Mouse (Mus musculus): Measurements from ENCODE around the gene Kl.
A peak's percentile ranks its signal among the peaks of the same experiment; 100 is the strongest.

Gene Kl

GRCm38 (mm10) chr5:150967925-150968324 is 15.5 kb downstream of the Kl start:
- no peak for DNase-seq

DNA sequence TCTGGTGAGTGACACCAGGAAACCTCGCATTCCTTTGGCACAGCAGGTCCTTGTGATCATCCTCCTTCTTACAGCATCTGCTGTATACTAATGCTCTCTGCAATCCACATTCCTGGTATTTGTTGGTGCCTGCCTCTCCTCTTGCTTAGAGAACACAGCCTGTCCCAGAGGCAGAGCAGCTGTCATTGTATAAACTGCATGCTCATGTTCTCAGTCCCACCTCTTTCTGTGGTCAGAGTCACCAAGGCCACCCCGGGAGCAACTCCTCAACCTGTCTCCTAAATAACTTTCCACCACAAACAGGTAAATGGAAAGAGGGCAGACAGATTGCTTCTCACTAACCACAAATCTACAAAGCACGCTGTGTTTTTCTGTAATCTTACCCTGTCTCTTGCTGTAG is 18.1 kb downstream of the Kl start:
- DNase-seq, result no peak

- no peak for DNase-seq
These were observed 18.7 kb downstream of the Kl start for GRCm38 (mm10) chr5:150971126-150971525.

GRCm38 (mm10) chr5:150974226-150974625 is 21.8 kb downstream of the Kl start:
- no peak for DNase-seq

- no peak for DNase-seq
These were observed 25.1 kb downstream of the Kl start for GRCm38 (mm10) chr5:150977383-150977958.

DNA sequence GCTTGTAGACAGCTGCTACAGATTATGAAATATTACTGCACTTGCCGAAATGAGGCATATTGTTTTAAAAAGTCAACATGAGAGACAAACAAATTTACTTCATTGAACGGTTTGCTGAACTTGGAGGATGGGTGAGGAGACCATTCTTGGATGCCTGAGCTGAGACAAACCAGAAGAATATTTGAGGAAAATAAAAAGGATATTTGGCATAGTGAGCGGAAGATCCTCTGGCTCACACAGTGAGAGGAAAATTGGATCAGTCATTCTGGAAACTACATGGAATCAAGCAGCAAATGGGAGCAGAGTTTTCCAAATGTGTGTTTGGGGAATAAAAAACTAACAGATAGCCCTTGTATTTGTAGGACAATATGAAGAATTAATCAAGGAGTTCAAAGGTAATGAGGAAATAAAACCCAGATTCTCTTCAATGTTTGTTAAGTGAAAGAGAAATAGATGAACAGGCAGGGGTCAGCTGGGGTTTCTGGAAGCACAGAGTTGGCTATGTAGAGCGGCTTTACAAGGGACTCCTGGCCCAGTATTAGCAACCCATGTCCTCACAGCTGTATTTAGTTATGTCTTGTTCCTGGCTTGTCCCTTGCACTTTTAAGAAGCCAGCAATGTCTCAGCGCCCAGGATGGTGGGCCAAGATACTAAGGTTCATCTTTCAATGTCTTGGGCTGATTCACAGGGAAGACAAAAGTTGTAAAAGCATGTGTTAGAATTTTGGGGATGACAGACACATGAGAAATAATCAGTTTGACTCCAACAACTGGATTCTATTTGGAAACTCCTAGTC is 27.1 kb downstream of the Kl start:
- no peak for DNase-seq

- no peak for DNase-seq
These were observed 29.7 kb downstream of the Kl start for GRCm38 (mm10) chr5:150982082-150982481.

- no peak for DNase-seq
These were observed 41.7 kb downstream of the Kl start for GRCm38 (mm10) chr5:150994096-150994495.

DNA sequence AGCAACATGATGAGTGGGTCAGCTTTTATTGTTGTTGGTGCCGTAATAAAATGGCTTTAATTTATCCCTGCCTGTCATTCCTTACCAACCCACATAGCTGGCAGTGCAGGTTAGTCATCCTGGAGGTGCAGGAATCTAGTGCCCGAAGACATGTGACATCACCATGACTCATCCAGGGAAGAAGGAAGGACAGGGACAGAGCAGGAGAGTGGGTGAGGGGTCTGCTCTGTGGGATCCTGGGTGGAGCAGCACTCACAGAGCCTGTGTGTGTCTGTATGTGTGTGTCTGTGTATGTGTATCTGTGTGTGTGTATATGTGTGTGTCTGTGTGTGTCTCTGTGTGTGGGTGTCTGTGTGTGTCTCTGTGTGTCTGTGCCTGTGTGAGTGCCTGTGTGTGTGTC is 44.2 kb downstream of the Kl start:
- DNase-seq, result no peak

- DNase-seq, result no peak
These were observed 48.7 kb downstream of the Kl start for GRCm38 (mm10) chr5:151001111-151001510.

GRCm38 (mm10) chr5:151002051-151002450 is 49.6 kb downstream of the Kl start:
- no peak for DNase-seq

GRCm38 (mm10) chr5:151004216-151004755 is 51.9 kb downstream of the Kl start:
- no peak for DNase-seq

DNA sequence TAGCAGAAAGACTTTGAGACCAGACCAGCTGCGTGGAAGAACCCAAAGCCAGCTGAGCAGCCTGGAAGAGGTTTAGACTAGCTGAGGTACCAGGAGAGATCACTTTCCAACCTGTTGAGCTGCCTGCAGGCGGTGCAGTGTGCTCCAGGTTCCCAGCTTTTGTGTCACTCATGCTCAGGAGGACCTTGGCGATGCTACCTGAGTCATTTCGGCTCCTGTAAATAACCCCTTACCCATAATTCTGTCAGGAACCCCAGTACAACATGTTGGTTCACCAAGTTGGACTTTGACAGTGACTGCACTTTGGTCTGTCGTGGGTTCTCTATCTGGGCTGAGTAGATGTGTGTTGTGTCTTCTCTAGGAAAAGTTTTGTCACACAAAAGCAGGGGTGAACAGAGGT is 66.0 kb downstream of the Kl start:
- DNase-seq, result no peak

GRCm38 (mm10) chr5:151018959-151019358 is 66.6 kb downstream of the Kl start:
- no peak for DNase-seq

GRCm38 (mm10) chr5:151020031-151020820 is 67.8 kb downstream of the Kl start:
- no peak for DNase-seq

DNA sequence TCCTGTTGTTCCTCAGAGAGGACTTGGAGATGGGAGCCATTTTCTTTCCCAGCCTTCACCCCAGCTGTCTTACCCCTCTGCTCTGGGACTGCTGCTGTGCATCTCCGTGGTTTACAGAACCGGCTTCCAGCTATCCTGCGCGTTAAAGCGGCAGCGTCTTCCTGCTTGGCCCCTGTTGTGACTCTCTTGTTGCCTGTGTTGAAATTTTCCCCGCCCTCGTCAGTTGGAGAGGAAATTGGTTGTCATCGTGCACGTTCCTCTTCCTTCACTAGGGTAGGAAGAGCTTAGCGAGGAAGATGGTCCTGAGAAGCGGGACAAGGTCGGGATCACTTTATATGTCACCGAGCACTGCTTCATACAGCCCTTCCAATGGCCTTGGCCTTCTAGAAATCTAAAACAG is 68.4 kb downstream of the Kl start:
- no peak for DNase-seq

DNA sequence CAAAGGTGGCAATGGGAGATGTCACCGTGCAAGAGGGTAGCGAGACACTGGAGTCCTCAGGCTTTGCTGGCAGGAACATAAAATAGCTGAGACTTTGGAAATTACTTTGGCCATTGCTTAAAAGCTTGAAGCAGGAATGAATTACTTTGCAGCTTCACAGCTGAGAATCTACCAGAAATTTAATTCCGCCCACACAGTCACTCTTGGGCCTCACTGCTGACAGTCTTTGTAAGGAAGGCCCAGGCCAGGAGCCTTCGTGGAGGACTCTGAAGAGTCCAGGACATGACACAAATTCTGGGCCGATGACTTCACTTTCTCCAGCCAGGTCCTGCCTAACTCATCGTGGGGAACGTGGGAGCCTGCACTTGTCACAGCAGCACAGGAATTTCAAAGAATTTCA is 69.6 kb downstream of the Kl start:
- DNase-seq, result no peak

- DNase-seq, result no peak
These were observed 70.5 kb downstream of the Kl start for GRCm38 (mm10) chr5:151022939-151023338.

- peak; percentile 50 for DNase-seq
These were observed 71.1 kb downstream of the Kl start for GRCm38 (mm10) chr5:151023461-151023860.

DNA sequence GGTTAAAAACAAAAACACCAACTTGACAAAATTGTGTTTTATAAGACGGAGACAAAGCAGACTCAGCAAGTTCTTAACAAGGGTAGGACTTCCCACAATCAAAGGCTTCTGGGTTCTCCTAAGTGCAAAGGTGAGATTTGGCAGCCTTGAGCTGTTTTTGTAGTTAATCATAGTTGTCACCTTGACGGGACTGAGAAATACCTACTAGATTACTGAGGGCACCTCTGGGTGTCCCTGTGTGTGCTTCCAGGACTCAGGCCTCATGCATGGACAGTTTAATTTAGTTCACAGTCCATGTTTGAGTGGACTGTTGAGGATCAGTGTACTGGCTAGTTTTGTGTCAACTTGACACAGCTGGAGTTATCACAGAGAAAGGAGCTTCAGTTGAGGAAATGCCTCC is 72.1 kb downstream of the Kl start:
- DNase-seq, result no peak

DNA sequence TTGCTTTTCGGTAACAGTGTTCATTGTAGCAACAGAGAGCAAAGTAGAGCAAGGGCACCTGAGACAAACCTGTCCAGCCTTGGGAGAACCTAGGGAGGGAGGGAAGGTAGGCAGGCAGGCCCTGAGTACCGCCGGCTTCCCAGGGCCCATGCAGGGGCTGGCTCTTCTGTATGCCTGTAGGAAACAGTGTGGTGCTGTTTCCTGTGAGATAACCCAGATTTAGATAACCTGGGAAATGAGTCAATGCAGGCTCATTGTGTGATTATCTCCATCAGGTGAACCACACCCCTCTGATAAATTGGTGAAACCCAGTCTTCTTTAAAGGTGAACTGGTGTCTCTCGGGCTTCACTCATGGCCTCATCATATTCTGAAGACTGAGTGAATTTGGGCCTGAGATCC is 73.7 kb downstream of the Kl start:
- no peak for DNase-seq

GRCm38 (mm10) chr5:151027171-151027570 is 74.8 kb downstream of the Kl start:
- peak; percentile 87 for DNase-seq

DNA sequence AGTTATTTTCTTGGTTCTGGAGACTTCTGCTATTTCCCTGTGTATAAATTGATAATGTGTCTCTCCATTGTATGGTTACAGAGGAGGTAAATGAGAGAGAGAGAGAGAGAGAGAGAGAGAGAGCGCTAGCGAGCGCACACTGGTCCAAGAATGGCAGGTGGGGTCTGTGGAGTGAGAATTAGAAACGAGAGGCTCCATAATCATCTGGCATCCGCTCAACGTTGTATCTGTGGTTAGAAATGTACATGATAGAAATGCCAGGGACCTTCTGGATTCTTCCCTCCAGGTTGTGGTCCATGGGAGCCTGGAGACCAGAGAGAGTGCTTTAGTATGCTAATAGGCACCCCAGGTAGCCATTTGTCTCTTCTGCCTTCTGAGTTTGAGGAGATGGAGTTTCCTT is 76.5 kb downstream of the Kl start:
- DNase-seq, result no peak

Measured in retina, postnatal 1 day (tissue).